Mouse (Mus musculus) urinary bladder, postnatal 36 days (tissue): ENCODE data around the gene Oprd1.
A peak's percentile ranks its signal among the peaks of the same experiment; 100 is the strongest.

Experiments used
- DNase-seq, 2 experiments: peaks; one replicate each; pipeline ENCODE4 v3.0.0; 2022; ENCODE audit warnings: low spot score in 2 of 2, mixed read lengths in 1 of 2

Oprd1 gene

GRCm38 (mm10) chr4:132080492-132080983 is 63.7 kb downstream of the Oprd1 start:
- DNase-seq: no peak

DNA sequence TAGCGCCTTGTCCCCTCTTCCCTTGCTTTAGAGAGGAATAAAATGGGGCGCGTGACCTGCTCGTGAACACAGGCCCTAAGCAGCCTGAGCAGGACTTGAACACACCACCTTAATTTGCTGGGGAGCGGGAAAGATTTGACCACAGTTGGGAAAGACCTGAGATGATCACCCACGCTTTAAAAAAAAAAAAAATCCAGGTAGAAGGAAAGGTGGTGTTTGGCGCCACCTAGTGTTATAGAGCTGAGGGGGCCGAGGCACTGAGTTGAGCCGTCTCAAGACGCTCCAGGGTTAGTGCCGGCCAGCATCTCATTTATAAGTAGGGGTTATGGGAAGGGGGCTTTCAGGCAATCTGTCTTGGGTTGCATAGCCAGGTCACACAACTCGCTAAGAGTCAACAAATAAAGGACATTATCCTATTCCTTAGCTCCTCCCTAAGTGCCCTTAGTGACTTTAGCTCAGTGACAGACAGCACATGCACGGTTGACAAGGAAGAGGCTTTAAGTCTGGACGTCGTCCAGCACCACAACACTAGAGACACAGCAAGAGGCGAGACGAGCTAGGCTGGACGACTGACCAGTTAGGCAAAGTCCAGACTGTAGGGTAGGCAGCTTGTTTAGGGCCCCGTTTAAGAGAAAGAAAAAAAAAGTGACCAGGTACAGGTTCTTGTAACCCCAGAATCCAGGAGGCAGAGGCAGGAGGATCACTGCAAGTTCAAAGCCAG is 64.6 kb downstream of the Oprd1 start:
- DNase-seq: peak; percentile 64 to 72

- peak in 1 of 2 experiments; percentile 47 for DNase-seq
Measured at GRCm38 (mm10) chr4:132078296-132078714, 66.0 kb downstream of the Oprd1 start.

- no peak for DNase-seq
Measured at GRCm38 (mm10) chr4:132077445-132077844, 66.8 kb downstream of the Oprd1 start.

DNA sequence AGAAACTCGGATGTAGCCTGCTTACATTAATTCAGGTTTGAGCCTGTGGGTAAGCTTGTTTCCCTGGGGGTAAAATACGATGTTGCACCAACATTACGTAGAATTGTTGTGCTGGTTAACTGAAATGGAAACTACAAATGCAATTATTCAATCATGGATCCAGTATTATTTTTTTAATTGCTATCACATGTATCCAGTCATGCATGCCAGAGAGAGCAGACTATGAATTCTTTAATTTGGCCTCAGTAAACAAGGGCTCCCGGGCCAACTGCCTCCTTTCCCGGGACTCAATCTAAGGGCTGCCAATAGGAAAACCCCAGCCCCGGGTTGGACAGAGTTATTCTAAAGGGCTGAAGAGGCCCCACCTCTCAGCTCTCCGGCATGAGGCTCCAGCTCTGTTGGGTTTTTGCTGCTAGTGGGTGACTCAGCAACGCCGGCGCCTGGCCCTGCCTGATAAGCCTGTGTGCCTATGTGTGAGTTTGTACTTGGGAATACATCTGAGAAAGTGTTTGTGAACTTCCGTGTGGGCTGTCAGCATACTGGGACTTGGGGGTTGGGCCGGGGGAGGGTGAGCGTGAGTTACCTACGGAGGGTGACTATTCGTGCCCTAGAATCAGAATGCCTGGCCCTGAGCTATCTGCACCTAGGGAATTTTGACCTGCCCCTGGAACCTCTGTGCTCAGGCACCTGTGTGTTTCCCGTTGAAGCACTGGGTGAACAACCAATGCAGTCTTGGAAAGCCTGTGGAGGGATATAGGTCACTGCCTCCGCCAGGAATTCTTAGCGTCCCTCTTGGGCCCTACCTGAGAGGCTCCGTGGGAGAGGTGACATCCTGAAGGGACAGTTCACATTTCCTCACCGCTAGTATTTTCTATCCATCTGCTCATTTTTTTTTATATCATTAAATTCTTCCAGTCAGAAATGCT is 67.5 kb downstream of the Oprd1 start:
- DNase-seq: peak; percentile 59 to 78

- no peak for DNase-seq
Measured at GRCm38 (mm10) chr4:132075796-132076195, 68.5 kb downstream of the Oprd1 start.

GRCm38 (mm10) chr4:132074933-132075769 is 69.1 kb downstream of the Oprd1 start, which contains the start of gene Epb41:
Gene Epb41, minus strand, starts transcription at chr4:132075321.
- DNase-seq: peak; percentile 99

GRCm38 (mm10) chr4:132074077-132074932 is 70.0 kb downstream of the Oprd1 start, which contains the start of gene Gm10300:
Gene Gm10300, plus strand, starts transcription at chr4:132074697.
- peak; percentile 45 to 53 for DNase-seq

GRCm38 (mm10) chr4:132072946-132073345 is 71.3 kb downstream of the Oprd1 start:
- no peak for DNase-seq

GRCm38 (mm10) chr4:132072156-132072555 is 72.1 kb downstream of the Oprd1 start:
- no peak for DNase-seq

DNA sequence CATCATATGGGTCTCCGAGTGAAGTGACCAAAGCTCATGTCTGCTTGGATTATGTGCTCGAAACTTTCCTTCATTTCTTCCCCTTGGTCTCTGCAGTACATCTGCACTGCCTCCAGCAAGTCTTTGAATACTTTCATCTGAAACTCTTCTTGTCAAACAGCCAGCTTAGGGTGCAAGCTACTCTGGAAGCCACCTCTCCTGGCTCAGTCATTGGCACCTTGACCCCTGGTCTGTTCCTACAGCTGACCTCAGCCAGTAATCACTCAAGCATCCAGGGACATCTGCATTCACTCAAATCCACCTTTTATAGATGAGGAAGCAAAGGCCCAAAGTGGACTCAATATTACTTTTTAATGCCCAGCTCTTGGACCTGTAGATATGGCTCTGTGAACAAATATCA is 72.6 kb downstream of the Oprd1 start:
- DNase-seq: no peak

DNA sequence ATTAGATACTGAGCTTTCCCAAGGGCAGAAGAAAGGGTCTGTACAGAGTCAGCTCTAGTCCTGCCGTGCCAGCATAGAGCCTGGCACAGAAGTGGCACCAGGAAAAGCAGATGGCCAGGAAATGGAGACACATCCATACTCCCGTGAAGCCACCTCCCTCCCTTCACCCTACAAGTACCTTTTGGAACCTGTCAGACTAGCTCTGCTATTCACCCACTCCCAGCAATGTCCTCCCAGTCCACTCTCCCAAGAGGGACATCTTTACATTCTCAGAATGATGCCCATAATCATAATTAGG is 76.4 kb downstream of the Oprd1 start:
- DNase-seq: no peak

DNA sequence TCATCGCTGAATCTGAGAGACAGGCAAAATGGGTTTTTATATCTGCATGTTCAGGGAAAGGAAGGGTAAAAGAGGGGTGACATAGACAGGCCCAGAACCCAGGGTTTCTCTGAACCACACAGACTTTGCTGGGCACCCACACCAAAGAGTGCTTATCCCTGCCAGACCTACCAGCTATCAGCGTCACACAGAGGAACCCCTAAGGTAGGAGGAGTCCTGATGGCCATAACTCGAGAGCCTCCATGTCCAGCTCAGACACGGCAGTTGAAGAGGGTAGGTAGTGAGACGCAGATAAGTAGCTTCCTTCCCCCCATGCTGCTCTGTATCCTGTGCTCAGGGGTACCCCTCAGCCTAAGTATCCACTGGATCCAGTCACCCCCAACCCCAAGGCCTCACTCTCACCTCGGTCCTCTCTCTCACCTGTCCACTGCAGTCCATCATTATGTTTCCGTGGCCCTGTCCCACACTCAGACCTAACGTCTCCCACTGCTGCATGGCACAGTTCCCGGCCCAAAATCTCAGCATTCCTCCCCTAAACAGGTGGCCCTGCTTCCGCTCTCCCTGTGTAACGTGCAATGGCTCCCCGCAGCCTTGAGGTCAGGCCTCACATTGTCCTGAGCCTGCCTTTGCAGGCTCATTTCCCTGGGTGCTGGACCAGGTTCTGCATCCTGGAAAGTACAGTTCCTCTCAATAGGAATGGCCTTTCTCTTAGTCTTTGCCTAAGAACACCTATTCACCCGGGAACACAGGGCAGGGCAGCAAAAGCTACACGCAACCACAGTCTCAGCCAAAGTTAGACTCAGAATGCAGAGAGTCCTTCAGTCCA is 77.0 kb downstream of the Oprd1 start:
- DNase-seq: no peak

GRCm38 (mm10) chr4:132066101-132066773 is 78.0 kb downstream of the Oprd1 start:
- peak in 1 of 2 experiments; percentile 78 for DNase-seq

DNA sequence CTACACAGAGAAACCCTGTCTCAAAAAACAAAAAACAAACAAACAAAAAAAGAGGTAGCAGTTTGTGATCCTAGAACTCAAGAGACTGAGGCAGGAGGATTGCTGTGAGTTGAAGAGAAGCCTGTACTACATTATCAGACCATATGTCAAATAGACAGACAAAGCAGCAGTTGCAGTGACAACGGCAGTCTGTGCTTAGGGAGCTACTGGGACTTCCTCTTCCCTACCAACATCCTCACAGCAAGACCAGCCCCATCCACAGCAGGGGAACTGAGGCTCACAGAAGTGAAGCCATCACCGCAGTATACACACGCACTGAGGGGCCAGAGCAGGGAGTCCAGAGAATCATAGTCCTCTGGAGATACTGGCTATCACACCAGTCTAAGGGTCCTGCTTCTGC is 78.7 kb downstream of the Oprd1 start:
- DNase-seq: no peak

DNA sequence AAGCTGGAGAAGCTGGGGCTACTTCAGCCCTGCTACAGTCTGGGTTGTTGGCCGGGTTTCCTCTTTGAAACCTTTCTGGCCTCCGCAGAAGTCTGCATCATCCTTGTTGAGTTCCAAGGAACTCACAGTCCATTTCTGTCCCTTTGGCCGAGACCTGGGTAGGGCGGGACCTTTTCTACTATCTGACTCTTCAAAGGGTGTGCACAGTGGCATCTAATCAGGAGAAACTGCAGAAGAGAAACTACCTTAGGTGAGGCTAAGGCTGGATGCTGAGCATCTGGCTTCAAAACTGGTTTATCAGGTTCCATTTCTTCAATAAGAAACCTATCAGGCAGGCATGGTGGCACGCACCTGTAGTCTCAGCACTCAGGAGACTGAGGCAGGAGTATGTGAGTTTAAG is 79.7 kb downstream of the Oprd1 start:
- no peak for DNase-seq

DNA sequence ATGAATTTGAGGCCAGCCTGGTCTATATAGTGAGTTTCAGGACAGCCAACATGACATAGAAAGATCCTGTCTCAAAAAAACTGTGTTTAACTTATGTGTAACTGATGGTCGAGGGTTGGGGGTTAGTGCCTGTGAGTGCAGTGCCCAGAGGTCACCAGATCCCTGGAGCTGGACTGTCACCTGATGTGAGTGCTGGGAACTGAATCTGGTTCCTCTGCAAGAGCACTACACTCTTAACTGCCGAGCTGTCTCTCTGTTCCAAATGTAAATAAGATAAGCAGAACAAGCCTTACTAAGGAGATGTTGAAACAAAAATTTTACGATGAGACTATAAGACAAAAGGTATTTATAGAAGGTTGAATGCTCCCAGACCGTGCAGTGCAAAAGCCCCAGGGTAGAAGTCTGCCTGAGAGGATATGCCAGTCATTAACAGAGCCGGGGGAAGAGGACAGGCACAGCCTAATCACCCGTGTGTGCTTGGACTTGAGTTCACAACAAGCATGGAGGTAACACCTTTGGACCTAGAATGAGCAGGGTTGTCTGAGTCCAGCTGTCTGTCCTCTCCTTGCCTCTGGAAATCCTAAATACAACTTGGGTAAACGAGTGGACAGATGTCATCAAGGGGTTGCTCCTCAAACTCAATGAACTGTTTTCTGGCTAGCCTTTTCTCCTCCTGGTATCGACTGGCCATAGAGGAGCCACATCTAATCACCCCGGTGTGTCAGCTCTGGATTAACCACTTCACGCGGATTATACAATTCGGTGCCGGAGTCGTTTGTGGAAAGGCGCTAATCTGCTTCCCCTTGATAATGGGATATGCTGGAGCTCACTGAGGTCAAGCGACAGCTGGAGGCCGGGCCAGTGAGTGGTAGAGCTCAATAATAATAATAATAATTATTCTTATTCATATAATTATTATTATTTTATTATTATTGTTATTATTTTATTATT is 81.1 kb downstream of the Oprd1 start:
- DNase-seq: no peak

GRCm38 (mm10) chr4:132062289-132062688 is 82.0 kb downstream of the Oprd1 start:
- no peak for DNase-seq
